Mouse (Mus musculus) lung, postnatal 0 days (tissue): ENCODE data around the gene Rbp1. TPM values are rescaled to one million over a fixed set of nuclear protein-coding genes. Genes with fewer than 3 reads are reported as not detected.

Experiments used
- ATAC-seq: fragments of 200-750 bp; cut with Nextera tagmentation; 2 replicates; pipeline ENCODE4 v1.8.0; 2017; ENCODE audit warnings: moderate library complexity
- DNase-seq: peaks from one replicate; pipeline ENCODE4 v3.0.0-alpha.2; 2016; ENCODE audit warnings: low spot score
- H3K27ac ChIP-seq: fragments of 300-500 bp; sonication (generic); 2 replicates; pipeline ENCODE4 v1.5.1; 2014; ENCODE audit warnings: antibody characterized with exemption, mild to moderate bottlenecking, low read length, mixed read lengths
- H3K27me3 ChIP-seq: fragments of 300-500 bp; sonication (generic); replicated peaks from 2 replicates; pipeline ENCODE4 v1.6.1; 2014; ENCODE audit warnings: low read length, mixed read lengths; ENCODE audit not compliant: insufficient read depth
- H3K36me3 ChIP-seq: fragments of 300-500 bp; sonication (generic); 2 replicates; pipeline ENCODE4 v1.6.1; 2014; ENCODE audit warnings: low read length, mixed read lengths; ENCODE audit not compliant: insufficient read depth
- H3K4me1 ChIP-seq: fragments of 300-500 bp; sonication (generic); 2 replicates; pipeline ENCODE4 v1.6.1; 2014; ENCODE audit warnings: antibody characterized with exemption, low read depth, low read length, mixed read lengths; ENCODE audit not compliant: insufficient read depth
- H3K4me2 ChIP-seq: fragments of 300-500 bp; sonication (generic); replicated peaks from 2 replicates; pipeline ENCODE4 v1.6.1; 2014; ENCODE audit warnings: low read depth, mild to moderate bottlenecking, low read length, moderate library complexity, mixed read lengths
- H3K4me3 ChIP-seq: fragments of 300-500 bp; sonication (generic); 2 replicates; pipeline ENCODE4 v1.5.1; 2014; ENCODE audit warnings: low read depth, low read length
- H3K9ac ChIP-seq: fragments of 300-500 bp; sonication (generic); replicated peaks from 2 replicates; pipeline ENCODE4 v1.6.1; 2014; ENCODE audit warnings: low read depth, mild to moderate bottlenecking
- H3K9me3 ChIP-seq: fragments of 300-500 bp; sonication (generic); 2 replicates; pipeline ENCODE4 v1.6.1; 2016; ENCODE audit warnings: low read length, mixed read lengths
- CTCF ChIP-seq: IDR thresholded peaks from 2 replicates; pipeline ENCODE4 v1.5.1; 2016; ENCODE audit warnings: antibody characterized with exemption, mild to moderate bottlenecking
- EP300 ChIP-seq: IDR thresholded peaks from 2 replicates; pipeline ENCODE4 v1.6.1; 2016; ENCODE audit warnings: antibody characterized with exemption, mild to moderate bottlenecking, control low read depth
- WGBS: fragments of 180-500 bp; shearing (Covaris S2); extraction: QIAGEN DNeasy Blood & Tissue Kit; methylation state at CpG from one replicate; pipeline ENCODE4 v1.1.7; 2014; 5-methylcytosine and 5-hydroxymethylcytosine counted together
- polyA plus RNA-seq: library from polyadenylated mRNA; unstranded; fragments of >200 nt; fragmentation: Nextera tagmentation; extraction: Ambion mirVana; gene quantifications from 2 replicates; pipeline ENCODE4 v1.2.1, GENCODE M21; 2015

Rbp1 gene
- polyA plus RNA-seq, 1 experiment from 2014 or later: 72.6 TPM

DNA sequence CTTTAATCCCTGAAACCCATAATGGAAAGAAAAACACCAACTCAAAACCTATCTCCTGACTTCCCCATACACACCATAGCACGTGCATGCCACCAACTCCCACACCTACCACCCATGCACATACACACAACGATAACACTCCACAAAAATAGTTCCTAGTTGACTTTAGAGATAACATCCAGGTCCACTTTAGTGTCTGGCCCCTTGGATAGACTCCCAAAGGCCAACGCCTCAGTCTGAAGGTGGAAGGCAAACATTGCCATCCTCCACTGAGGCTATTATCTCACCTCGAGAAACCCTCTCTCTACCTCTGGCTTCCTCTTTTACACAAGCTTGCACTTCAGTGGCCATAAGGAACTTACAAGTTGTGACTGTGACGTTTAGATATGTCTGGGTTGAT is 69.5 kb downstream of the Rbp1 start:
- H3K9me3 ChIP-seq: no peaks in the 10 kb centered on the region

DNA sequence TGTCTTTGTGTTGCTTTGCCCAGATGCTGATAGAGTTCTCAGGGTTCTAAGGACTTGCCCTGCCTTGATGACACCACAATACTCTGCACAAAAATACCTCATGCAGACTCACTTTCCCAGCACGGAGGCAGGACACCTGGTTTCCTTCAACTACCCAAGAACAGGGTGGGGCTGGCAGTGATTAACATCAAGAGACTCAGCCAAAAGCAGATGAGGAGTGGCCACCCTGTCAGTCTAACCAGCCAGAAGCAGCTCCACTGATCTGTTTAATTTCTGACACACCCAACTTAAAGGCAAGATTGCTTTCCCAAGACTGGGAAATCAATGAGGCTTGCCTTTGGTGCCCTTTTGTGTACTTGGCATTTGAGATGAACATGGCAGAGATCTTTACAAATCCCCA is 70.1 kb downstream of the Rbp1 start:
- no peaks in the 10 kb centered on the region for H3K9me3 ChIP-seq
- ATAC-seq (no peak), DNase-seq (no peak)
- no peak overlapping the region for H3K9ac ChIP-seq
- peaks cover 7% of the 10 kb centered on the region; the same call in 1 of the 2 replicates for H3K4me1 ChIP-seq
- TF ChIP-seq CTCF: no peak
- no peak for TF ChIP-seq EP300
- H3K4me2 ChIP-seq: no peak overlapping the region
- WGBS: 48% methylated on average over 1 of the region's 1 CpGs
- H3K4me3 ChIP-seq: no peak overlapping the region
- H3K27ac ChIP-seq: no peak overlapping the region
- H3K27me3 ChIP-seq: no peaks in the 10 kb centered on the region
- H3K36me3 ChIP-seq: no peaks in the 10 kb centered on the region

More for the DNA sequence above, 69.5 kb downstream of the Rbp1 start:
- H3K27ac ChIP-seq: no peak overlapping the region
- no peak overlapping the region for H3K4me3 ChIP-seq
- no peak overlapping the region for H3K9ac ChIP-seq
- H3K4me2 ChIP-seq: no peak overlapping the region
- H3K4me1 ChIP-seq: peaks cover 2% of the 10 kb centered on the region; the same call in 1 of the 2 replicates
- ATAC-seq: no peak
- H3K36me3 ChIP-seq: no peaks in the 10 kb centered on the region
- WGBS: 56% methylated on average over 5 of the region's 5 CpGs
- no peak for DNase-seq
- TF ChIP-seq CTCF (no peak), EP300 (no peak)
- no peaks in the 10 kb centered on the region for H3K27me3 ChIP-seq

Other genes starting within 250 kb of the Rbp1 start
- 4.5 and 6.4 TPM in 2 replicates for gene Nmnat3, start 135.5 kb upstream of the Rbp1 start, polyA plus RNA-seq
- gene Rbp2, start 63.2 kb downstream of the Rbp1 start, polyA plus RNA-seq: 2.5 and 3.8 TPM in 2 replicates
- gene Copb2, start 140.8 kb downstream of the Rbp1 start, polyA plus RNA-seq: 87.5 and 90.9 TPM in 2 replicates
- 16.3 and 18.7 TPM in 2 replicates for gene Mrps22, start 178.7 kb downstream of the Rbp1 start, polyA plus RNA-seq